Mouse (Mus musculus) left cerebral cortex, postnatal 25 days (tissue): ENCODE measurements around the gene Adra2b. TPM values are rescaled to one million over a fixed set of nuclear protein-coding genes. Genes with fewer than 3 reads are reported as not detected.

Experiments
- DNase-seq, 2 experiments: peaks; one replicate each; pipeline ENCODE4 v3.0.0; 2022; ENCODE audit warnings: low spot score in 2 of 2, mixed read lengths in 1 of 2
- intact Hi-C: fragments of 180-260 bp; cut with DNase I; formaldehyde crosslinking; loops from one replicate; pipeline ENCODE4 v1.15.1; 2025
- total RNA-seq, 2 experiments: library from RNA; stranded (reverse); gene quantifications; 2 replicates each; pipeline ENCODE4 v1.2.3; 2021

Gene Adra2b
- total RNA-seq, 2 experiments from 2014 or later: 0.39 to 1.1 TPM

GRCm38 (mm10) chr2:127375759-127376341 is 12.8 kb downstream of the Adra2b start:
- no peak for DNase-seq
- intact Hi-C loops: no loop called here

- intact Hi-C loops: no loop called here
- no peak for DNase-seq
Measured at GRCm38 (mm10) chr2:127376423-127377051, 13.5 kb downstream of the Adra2b start.

DNA sequence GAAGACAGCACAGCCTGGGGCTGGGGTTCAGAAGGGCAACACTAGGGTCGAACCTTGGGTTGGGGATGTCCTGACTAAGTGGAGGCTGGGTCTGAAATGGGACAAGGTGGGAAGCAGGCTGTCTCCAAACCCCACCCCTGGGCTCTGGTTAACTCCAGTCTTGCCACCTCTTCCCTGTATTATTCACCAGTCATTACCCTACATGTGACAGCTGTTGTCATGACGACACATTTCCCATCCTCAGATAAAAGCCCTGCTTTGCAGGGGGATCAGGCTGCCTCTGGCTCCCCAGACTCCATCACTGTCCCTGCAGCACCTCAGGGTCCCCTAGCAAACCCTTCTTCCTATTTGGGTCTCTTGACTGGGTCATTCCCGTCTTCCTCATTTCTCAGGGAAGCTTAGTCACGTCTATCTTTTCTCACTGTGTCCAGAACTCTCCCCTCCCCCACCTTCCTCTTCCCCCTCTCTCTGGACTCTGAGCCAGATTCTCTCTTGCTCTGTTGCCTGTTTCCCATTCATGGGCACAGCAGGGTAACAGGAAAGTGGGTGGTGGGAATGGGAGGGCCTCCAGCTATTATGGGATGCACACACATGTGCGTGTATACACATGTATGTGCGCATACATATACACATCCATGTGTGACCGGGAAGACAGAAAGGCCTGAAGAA is 15.1 kb downstream of the Adra2b start:
- intact Hi-C loops: no loop called here
- DNase-seq: no peak

- intact Hi-C loops: no loop called here
- DNase-seq: no peak
Measured at GRCm38 (mm10) chr2:127378611-127378990, 15.6 kb downstream of the Adra2b start.

GRCm38 (mm10) chr2:127379250-127379649 is 16.2 kb downstream of the Adra2b start:
- intact Hi-C loops: no loop called here
- DNase-seq: no peak

- DNase-seq: no peak
- intact Hi-C loops: no loop called here
Measured at GRCm38 (mm10) chr2:127383881-127384280, 20.9 kb downstream of the Adra2b start.

DNA sequence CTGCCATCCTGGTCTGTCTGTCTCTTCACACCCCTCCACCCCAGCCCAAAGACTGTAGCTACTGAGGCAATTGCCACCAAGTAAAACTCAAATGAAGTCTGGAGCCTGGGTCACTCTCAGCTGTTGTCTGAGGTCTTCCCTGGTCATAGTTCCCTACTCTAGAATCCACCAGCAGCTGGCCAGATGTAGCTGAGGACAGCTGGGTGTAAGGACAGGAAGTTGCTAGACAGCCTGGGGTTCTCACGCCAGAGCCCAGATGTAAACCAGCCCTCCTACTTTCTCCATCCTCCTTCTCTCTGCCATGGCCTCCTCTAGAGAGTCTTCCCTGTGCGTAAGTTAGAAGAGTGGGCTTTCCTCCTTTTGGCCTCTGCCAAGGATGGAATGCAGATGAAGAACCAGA is 24.5 kb downstream of the Adra2b start:
- intact Hi-C loops: no loop called here
- no peak for DNase-seq

GRCm38 (mm10) chr2:127390352-127390751 is 27.3 kb downstream of the Adra2b start:
- intact Hi-C loops: no loop called here

DNA sequence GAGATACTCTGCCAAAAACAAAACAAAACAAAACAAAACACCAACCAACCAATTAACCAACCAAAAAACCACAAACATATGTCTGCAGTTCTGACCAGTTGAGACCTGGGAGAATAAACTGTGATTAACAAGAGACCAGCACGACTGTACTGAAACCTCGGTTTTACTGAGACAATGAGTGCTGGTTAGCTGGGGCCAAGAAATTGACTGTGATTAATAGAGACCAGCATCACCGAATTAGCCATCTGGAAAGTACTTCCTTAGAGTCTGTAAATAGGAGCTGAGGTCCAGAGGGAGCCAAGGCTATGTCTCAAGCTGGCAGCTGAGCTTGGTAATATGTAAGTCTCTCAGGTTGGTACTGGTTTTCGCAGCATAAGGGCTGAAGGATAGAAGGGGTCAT is 27.8 kb downstream of the Adra2b start:
- intact Hi-C loops: no loop called here
- DNase-seq: no peak

More at GRCm38 (mm10) chr2:127390352-127390751, 27.3 kb downstream of the Adra2b start:
- no peak for DNase-seq

DNA sequence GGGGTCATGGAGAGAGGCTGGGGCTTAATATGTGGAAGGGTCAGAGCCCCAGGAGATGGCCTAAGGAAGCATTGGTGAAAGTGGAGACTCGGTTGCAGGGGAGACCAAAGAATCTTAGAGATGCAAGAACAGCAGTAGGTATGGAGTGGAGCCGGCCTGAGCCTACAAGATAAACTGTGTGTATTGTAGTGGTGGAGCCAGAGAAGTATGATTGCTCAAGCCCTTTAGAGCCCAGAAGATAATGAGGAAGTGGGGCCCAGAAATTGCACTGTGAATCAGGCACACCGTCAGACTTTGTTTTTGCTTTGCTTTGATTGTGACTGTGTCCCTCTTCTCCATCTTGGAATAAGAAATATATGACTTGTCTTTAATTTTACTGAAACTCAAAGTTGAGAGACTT is 28.3 kb downstream of the Adra2b start:
- intact Hi-C loops: no loop called here
- DNase-seq: no peak

GRCm38 (mm10) chr2:127394606-127395161 is 31.7 kb downstream of the Adra2b start:
- no peak for DNase-seq
- intact Hi-C loops: loop anchor here (5.0 kb wide), 1 partner anchor 32 kb away; the partner anchor contains the start of gene Adra2b

DNA sequence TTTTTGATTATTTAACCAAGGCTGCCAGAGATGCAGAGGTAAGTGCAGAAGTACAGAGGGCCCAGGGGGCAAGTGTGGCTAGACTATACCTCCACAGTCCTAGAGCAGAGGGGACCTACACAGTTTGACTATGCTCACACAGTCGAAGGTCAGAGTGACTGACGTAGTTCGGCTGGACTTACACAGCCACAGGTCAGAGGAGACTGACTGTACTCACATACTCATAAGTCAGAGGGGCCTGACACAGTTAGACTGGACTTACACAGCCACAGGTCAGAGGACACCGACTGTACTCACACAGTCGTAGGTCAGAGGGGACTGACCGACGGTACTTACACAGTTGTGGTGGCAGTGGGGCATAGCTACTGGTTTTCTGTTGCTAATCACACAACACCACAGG is 35.7 kb downstream of the Adra2b start:
- no peak for DNase-seq
- intact Hi-C loops: loop anchor here (5.0 kb wide), 1 partner anchor 36 kb away; the partner anchor contains the start of gene Adra2b

DNA sequence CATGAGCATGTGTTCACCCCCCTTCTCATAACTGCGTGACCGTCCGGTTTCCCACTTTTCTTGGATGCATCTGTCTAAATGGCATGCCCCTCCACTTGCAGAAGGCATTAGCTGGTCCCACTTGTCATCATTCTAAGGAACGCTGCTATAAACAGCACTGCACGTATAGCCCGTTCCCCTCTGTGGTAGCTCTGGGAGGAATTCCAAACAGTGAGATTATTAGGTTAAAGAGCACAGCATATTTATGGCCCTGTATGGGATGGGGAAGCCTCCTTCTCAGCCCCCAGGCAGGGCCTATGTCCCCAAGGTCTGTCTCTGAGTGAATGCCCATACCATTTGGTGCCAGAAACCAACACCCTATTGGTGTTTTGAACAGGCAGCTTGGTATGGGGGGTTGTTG is 48.1 kb downstream of the Adra2b start:
- DNase-seq: no peak
- intact Hi-C loops: no loop called here

GRCm38 (mm10) chr2:127415806-127416205 is 52.8 kb downstream of the Adra2b start:
- DNase-seq: no peak
- intact Hi-C loops: no loop called here

DNA sequence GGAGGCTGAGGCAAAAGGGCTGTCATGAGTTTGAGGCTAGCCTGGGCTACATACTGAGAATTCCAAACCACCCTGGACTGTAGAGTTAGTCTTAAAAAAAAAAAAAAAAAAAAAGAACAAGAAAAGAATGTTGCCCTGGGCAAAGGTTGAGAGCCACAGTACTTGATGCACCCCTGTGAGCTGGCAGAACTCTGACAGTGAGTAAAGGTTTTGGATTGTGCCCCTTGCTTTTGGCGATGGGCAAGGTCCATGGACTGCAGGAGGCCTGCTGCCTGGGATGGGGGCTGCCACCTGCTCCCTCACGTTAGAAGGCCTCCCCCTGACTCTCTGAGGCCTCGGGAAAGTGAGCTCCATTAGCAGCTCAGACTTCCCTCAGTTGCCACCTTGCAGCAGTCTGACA is 53.7 kb downstream of the Adra2b start:
- DNase-seq: no peak
- intact Hi-C loops: no loop called here

Other genes with a start within 250 kb of the Adra2b start
- gene Ncaph, start 229.3 kb upstream of the Adra2b start, total RNA-seq: 1 to 10 TPM; 1.8 to 2.8 TPM
- gene Itpripl1, start 219.8 kb upstream of the Adra2b start, total RNA-seq: 1 to 10 TPM; 2.9 TPM
- gene 1810024B03Rik, start 154.9 kb upstream of the Adra2b start, total RNA-seq: under 1 TPM; 0.53 to 0.87 TPM
- gene Snrnp200, start 154.8 kb upstream of the Adra2b start, total RNA-seq: 10 to 100 TPM; 76.7 to 78.3 TPM
- 10 to 100 TPM; 78.5 to 90.5 TPM for gene Ciao1, start 115.4 kb upstream of the Adra2b start, total RNA-seq
- 10 to 100 TPM; 83.9 to 85.8 TPM for gene Tmem127, start 115.3 kb upstream of the Adra2b start, total RNA-seq
- gene Stard7, start 93.0 kb upstream of the Adra2b start, total RNA-seq: 100 to 1,000 TPM; 108 to 119 TPM
- 1 to 10 TPM; 2.3 to 2.8 TPM for gene Dusp2, start 27.0 kb upstream of the Adra2b start, total RNA-seq
- gene Astl, start 24.6 kb upstream of the Adra2b start, total RNA-seq: not detected
- gene Gpat2, start 62.0 kb downstream of the Adra2b start, total RNA-seq: under 1 TPM in 1 of 2 experiments, not detected in 1; 0.48 TPM
- gene Fahd2a, start 81.4 kb downstream of the Adra2b start, total RNA-seq: 10 to 100 TPM; 18.1 TPM
- 100 to 1,000 TPM; 120 to 123 TPM for gene Kcnip3, start 158.9 kb downstream of the Adra2b start, total RNA-seq
- gene Prom2, start 178.3 kb downstream of the Adra2b start, total RNA-seq: under 1 TPM; 0.18 to 0.21 TPM
- 1 to 10 TPM; 7.1 to 7.9 TPM for gene Zfp661, start 223.9 kb downstream of the Adra2b start, total RNA-seq
- gene Mrps5, start 224.0 kb downstream of the Adra2b start, total RNA-seq: 10 to 100 TPM; 87.7 to 89.0 TPM